Mouse (Mus musculus) gastrocnemius, adult 18-20 months (tissue): Measurements from ENCODE around the gene Antxr2. TPM values are rescaled to one million over a fixed set of nuclear protein-coding genes. Genes with fewer than 3 reads are reported as not detected.

Source experiments
- DNase-seq: peaks from one replicate; pipeline ENCODE4 v3.0.0; 2021; ENCODE audit warnings: low spot score
- total RNA-seq, 2 experiments: library from RNA; stranded (reverse); gene quantifications; 2 replicates each; pipeline ENCODE4 v1.2.3; 2021

Gene Antxr2
- total RNA-seq, 2 experiments from 2014 or later, result 8.3 to 10.0 TPM

- peak; percentile 14 for DNase-seq
Measured at GRCm38 (mm10) chr5:97914890-97915289, 116.0 kb downstream of the Antxr2 start.

DNA sequence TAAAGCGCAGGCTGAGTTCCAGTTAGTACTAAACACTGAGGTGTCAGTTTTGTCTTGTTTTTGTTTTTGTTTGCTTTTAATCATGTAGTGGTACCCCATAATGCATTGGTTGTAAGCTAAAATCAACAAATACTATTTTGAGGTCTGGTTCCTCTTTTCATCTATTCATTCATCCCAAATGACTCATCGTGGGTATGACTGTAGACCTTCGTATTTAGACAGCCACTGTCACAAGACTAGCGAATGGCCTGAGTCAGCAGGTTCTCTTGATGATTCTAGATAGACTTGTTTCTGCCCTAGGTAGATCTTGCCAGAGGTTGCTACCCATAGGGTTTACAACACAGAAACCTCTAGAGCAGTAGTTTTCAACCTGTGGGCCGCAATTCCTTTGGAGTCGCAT is 116.9 kb downstream of the Antxr2 start:
- no peak for DNase-seq

DNA sequence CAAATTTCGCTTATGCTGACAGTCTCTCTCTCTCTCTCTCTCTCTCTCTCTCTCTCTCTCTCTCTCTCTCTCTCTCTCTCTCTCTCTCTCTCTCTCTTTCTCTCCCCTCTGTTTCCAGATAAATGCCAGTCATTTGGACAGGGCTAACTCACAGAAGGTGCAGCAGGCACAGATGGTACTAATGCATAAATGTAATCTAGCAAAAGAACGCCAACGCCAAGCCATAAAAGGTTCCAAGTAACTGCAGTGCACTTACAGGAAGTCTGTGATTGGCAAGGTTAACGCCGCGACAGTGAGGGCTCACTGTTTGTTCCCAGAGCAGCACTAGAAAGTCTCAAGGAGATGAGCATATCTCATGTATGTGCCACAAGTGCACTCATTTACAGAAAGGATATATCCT is 123.4 kb downstream of the Antxr2 start:
- DNase-seq, result no peak

DNA sequence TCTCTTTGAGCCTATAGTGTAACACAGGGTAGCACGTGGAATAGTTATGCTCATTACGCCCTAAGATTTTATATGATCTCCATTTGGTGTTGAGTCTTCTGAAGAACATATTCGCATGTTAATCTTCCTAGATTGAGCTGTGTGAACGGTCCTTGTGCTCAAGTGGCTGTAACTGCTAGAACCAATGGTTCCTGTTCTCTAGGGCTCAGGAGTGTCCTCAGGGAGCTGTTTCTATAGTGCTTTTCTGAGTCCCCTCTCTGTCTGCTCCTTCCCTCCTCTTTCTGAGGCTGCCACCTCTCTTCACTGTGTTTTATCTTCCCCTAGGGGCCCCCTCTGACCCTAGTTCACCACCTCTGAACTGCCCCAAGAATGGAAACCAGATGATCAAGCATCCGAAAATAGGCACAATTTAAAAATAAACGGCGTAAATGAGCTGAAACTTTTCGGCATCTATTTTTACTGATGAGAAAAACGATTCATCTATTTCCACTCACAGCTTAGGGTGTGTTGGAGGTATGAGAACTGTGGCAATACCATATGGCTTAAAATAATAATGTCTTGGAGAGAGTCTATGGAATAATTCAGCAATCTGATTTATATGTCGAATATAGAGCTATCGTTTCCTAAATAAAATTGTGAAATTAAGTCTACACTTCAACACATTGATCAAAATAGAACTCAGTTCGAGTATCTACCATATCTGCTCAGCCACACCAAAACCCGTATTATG is 124.1 kb downstream of the Antxr2 start:
- peak; percentile 26 for DNase-seq

- no peak for DNase-seq
Measured at GRCm38 (mm10) chr5:97905856-97906255, 125.0 kb downstream of the Antxr2 start.

DNA sequence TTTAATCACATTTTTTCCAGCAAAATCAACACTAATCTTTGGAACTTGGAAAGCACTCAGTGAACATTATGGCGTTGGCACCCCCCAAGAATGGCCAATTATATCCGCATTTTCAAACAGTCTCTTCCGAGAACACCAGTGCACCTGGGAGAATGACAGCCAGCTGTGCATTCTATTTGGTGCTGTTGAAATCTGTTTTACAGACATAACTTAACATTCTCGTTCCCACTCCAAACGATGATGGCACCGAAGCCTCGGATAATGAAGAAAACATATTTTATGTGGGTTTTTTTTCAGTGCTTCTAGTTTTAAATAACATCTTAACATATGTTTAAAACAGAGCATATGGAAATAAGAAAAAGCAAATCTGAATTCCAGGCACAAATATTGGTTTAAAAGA is 129.7 kb downstream of the Antxr2 start:
- no peak for DNase-seq

- no peak for DNase-seq
Measured at GRCm38 (mm10) chr5:97899321-97899720, 131.5 kb downstream of the Antxr2 start.

GRCm38 (mm10) chr5:97885427-97885826 is 145.4 kb downstream of the Antxr2 start:
- no peak for DNase-seq

DNA sequence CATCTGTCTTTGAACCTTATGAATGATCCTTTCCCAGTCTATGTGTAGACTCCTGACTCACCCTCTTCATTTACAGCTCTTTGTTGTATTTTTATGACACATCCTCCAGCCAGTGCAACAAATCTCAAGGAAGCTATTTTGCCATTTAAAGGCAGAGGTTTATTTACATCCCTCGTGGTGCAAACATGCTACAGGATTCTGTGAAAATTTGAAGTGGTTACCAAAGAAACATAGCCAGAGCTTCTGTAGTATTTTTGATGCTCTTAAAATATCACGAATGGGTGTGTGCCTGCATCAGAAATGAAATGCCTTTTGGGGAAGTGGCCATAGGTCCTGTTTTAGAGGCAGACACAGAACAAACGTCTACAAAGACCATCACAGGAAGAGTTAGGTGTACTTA is 146.7 kb downstream of the Antxr2 start:
- no peak for DNase-seq

DNA sequence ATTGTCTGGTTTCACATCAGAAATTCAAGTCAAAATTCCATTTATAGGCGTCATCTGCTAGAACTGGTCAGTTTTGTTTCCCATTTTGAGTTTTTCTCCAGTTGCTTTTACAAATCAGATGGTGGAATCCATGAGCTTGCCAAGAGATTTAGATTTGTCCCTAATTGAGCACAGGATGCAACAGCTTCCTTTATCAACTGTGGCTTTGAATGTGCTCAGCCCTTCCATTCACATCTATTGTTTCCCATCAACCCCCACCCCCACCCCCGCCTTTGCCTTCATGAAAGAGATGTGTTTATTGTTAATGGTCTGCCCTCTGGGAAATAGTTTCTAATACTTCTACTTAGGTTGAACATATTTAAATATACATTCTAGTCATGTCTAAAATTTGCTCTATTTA is 149.4 kb downstream of the Antxr2 start:
- DNase-seq, result no peak

GRCm38 (mm10) chr5:97880115-97880514 is 150.7 kb downstream of the Antxr2 start:
- no peak for DNase-seq

DNA sequence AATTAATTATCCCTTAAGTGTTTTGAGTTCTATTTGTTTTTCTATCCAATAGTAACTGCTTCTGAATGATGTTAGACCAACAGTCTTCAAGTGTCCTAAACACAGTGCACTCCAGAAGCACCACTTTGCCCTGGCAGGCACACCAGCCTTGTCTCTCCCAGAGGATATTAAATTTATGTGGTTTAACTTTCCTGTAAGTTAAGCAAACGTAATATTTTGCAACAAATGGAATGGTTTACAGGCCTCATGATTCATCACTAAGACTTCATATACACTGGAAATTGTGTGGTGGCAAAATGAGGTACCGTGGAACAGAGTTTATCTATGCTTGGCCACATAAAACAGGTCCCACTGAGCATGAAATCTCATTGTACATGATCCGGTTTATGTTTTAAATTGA is 152.0 kb downstream of the Antxr2 start:
- no peak for DNase-seq

- no peak for DNase-seq
Measured at GRCm38 (mm10) chr5:97878215-97878794, 152.5 kb downstream of the Antxr2 start.

GRCm38 (mm10) chr5:97876895-97877294 is 153.9 kb downstream of the Antxr2 start:
- DNase-seq, result no peak

- DNase-seq, result peak; percentile 56
Measured at GRCm38 (mm10) chr5:97867921-97868320, 162.9 kb downstream of the Antxr2 start.

DNA sequence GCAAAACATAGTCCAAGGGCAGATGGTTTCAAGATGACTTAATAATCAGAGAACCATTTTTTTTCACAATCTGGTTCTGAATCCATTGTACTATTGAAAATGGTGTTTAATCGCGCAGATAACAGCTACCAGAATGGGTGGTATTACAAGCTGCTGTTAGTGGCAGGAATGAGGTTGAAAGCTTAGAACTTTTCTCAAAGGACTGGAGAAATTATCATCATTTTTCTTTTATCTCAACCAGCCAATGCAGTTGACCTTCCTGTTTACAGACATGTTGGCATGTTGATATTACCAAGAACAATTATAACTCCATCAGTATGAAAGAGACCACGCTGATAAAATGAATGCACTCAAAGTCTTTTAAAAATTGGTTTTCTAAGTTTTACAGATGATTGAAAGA is 163.9 kb downstream of the Antxr2 start:
- no peak for DNase-seq

GRCm38 (mm10) chr5:97857101-97857500 is 173.7 kb downstream of the Antxr2 start:
- DNase-seq, result peak; percentile 46

DNA sequence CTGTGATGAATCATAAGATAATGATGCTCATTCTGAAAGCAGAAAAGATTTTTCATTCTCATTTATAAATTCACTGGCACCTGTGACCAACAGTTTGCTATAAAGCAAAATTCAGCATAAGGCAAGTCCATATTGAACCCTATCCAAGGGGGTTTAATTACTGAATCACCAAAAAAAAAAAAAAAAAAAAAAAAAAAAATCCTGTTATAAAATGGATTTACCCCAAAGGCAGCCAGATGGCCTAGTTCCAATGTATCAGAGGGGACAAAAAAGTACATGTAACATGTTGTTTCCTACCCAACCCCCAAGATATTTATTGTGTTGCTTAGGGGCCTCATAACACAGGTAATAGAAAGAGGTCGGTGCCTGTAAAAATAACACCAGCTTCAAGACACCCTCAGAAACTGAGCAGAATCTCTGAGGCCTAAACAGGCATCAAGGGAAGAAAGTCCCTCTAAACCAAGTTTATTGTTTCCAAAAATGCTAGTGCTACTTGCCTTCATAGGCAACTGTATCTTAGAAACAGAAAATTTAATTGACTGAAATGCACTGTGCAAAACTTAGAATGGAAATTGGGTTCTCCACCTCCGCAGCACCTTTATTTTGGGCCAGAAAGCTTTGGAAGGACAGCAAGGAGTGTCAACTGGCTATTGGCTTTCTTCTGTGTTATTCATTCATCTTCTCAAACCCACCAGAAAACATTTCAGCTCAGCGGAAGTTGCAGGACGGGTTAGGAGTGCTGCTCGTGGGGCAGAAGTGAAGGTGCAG is 178.7 kb downstream of the Antxr2 start:
- no peak for DNase-seq

GRCm38 (mm10) chr5:97847204-97847895 is 183.5 kb downstream of the Antxr2 start:
- DNase-seq, result peak; percentile 48

DNA sequence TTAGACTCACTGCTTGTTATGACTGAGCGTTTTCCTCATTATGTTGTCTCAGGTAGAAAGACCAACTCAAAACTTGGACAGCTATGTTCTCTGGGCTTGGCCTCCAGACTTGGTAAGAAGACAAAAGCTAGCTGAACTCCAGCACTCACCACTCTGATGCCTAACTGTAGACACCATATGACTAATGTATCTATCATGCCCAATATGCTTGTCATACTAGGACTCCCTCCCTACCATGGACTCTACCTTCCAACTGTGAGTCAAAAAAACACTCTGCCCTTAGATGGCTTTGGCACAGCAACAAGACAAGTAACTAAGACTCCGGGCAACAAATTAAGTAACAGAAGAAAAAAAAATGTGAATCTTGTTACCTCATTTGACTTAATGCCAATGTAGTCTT is 184.3 kb downstream of the Antxr2 start:
- DNase-seq, result no peak

- no peak for DNase-seq
Measured at GRCm38 (mm10) chr5:97842016-97842415, 188.8 kb downstream of the Antxr2 start.

DNA sequence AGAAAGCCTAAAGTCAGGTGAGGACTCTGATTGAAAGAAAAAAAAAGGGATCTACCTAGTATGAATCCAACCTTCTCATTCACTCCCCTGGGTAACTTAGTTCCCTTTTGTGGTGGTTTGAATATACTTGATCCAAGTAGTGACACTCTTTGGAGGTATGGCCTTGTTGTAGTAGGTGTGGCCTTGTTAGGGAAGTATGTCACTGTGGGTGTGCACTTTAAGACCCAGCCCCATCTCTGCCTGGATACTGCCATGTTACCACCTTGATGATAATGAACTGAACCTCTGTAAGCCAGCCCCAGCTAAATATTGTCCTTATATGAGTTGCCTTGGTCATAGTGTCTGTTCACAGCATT is 190.9 kb downstream of the Antxr2 start:
- DNase-seq, result no peak
